Mouse (Mus musculus) stomach, postnatal 0 days (tissue): ENCODE data around the gene Rnf187. TPM values are rescaled to one million over a fixed set of nuclear protein-coding genes. Genes with fewer than 3 reads are reported as not detected.

Experiments used
- ATAC-seq: fragments of 200-750 bp; cut with Nextera tagmentation; 2 replicates; pipeline ENCODE4 v1.8.0; 2017; ENCODE audit not compliant: low FRiP score, low TSS enrichment
- DNase-seq: peaks from one replicate; pipeline ENCODE4 v3.0.0-alpha.2; 2016; ENCODE audit warnings: low spot score
- H3K27ac ChIP-seq: fragments of 300-500 bp; sonication (generic); replicated peaks from 2 replicates; pipeline ENCODE4 v1.5.1; 2014; ENCODE audit warnings: mild to moderate bottlenecking, control low read depth
- H3K27me3 ChIP-seq: fragments of 300-500 bp; sonication (generic); 2 replicates; pipeline ENCODE4 v1.6.1; 2014; ENCODE audit warnings: low read length; ENCODE audit not compliant: control insufficient read depth, insufficient read depth
- H3K36me3 ChIP-seq: fragments of 300-500 bp; sonication (generic); 2 replicates; pipeline ENCODE4 v1.6.1; 2014; ENCODE audit warnings: low read length, mixed read lengths; ENCODE audit not compliant: control insufficient read depth, insufficient read depth
- H3K4me1 ChIP-seq: fragments of 300-500 bp; sonication (generic); replicated peaks from 2 replicates; pipeline ENCODE4 v1.6.1; 2014; ENCODE audit warnings: antibody characterized with exemption; ENCODE audit not compliant: control insufficient read depth, insufficient read depth
- H3K4me2 ChIP-seq: fragments of 300-500 bp; sonication (generic); replicated peaks from 2 replicates; pipeline ENCODE4 v1.6.1; 2014; ENCODE audit warnings: low read depth, mild to moderate bottlenecking, control low read depth, moderate library complexity
- H3K4me3 ChIP-seq: fragments of 300-500 bp; sonication (generic); 2 replicates; pipeline ENCODE4 v1.5.1; 2014; ENCODE audit warnings: low read depth, low read length, control low read depth
- H3K9ac ChIP-seq: fragments of 300-500 bp; sonication (generic); 2 replicates; pipeline ENCODE4 v1.6.1; 2014; ENCODE audit warnings: mild to moderate bottlenecking, low read length, control low read depth, mixed read lengths
- H3K9me3 ChIP-seq: fragments of 300-500 bp; sonication (generic); 2 replicates; pipeline ENCODE4 v1.6.1; 2016; ENCODE audit warnings: low read length; ENCODE audit not compliant: control insufficient read depth
- CTCF ChIP-seq: IDR thresholded peaks from 2 replicates; pipeline ENCODE4 v1.5.1; 2016; ENCODE audit warnings: antibody characterized with exemption, low read depth, mild to moderate bottlenecking, moderate library complexity
- EP300 ChIP-seq: optimal IDR thresholded peaks from 2 replicates; pipeline ENCODE3; 2016; ENCODE audit warnings: antibody characterized with exemption
- WGBS: fragments of 180-500 bp; shearing (Covaris S2); extraction: QIAGEN DNeasy Blood & Tissue Kit; methylation state at CpG from one replicate; pipeline ENCODE4 v1.1.7; 2014; 5-methylcytosine and 5-hydroxymethylcytosine counted together
- polyA plus RNA-seq: library from polyadenylated mRNA; unstranded; fragments of >200 nt; fragmentation: Nextera tagmentation; extraction: Ambion mirVana; gene quantifications from 2 replicates; pipeline ENCODE4 v1.2.1, GENCODE M21; 2015

Rnf187 gene
- polyA plus RNA-seq, 1 experiment from 2014 or later = 136 TPM

GRCm38 (mm10) chr11:58918759-58919158 lies 20.0 kb downstream of the Rnf187 start:
- DNase-seq (no peak), ATAC-seq (no peak)
- no peaks in the 10 kb centered on the region for H3K9me3 ChIP-seq
- H3K4me1 ChIP-seq = 0 out of 2 replicates have a peak, but pooled peaks cover 3% of the 10 kb centered on the region
- no peak overlapping the region for H3K9ac ChIP-seq
- H3K4me2 ChIP-seq = no peak overlapping the region
- H3K4me3 ChIP-seq = no peak overlapping the region
- H3K27ac ChIP-seq = no peak overlapping the region
- H3K36me3 ChIP-seq = no peaks in the 10 kb centered on the region
- TF ChIP-seq CTCF (no peak), EP300 (no peak)
- no peaks in the 10 kb centered on the region for H3K27me3 ChIP-seq
- 62% methylated on average over 5 of the region's 5 CpGs for WGBS

GRCm38 (mm10) chr11:58917745-58918366 lies 20.9 kb downstream of the Rnf187 start, which contains the start of gene Btnl10:
Gene Btnl10, plus strand, starts transcription at chr11:58917908.
- 0 out of 2 replicates have a peak, but pooled peaks cover 3% of the 10 kb centered on the region for H3K4me1 ChIP-seq
- H3K4me2 ChIP-seq = no peak within 1 kb of the TSS
- no peak within 1 kb of the TSS for H3K27ac ChIP-seq
- no peaks in the 10 kb centered on the region for H3K9me3 ChIP-seq
- no peak within 1 kb of the TSS for H3K9ac ChIP-seq
- WGBS = 82% methylated on average over 12 of the region's 12 CpGs
- DNase-seq = no peak
- no peaks in the 10 kb centered on the region for H3K27me3 ChIP-seq
- TF ChIP-seq EP300 = no peak
- TF ChIP-seq CTCF = no peak
- H3K36me3 ChIP-seq = no peaks in the 10 kb centered on the region
- ATAC-seq = no peak
- H3K4me3 ChIP-seq = no peak within 1 kb of the TSS

- Histone ChIP-seq H3K9me3 (no peaks in the 10 kb centered on the region), H3K4me1 (0 out of 2 replicates have a peak, but pooled peaks cover 3% of the 10 kb centered on the region), H3K4me3 (no peak overlapping the region), H3K36me3 (no peaks in the 10 kb centered on the region), H3K27me3 (no peaks in the 10 kb centered on the region), H3K4me2 (no peak overlapping the region), H3K9ac (no peak overlapping the region), H3K27ac (no peak overlapping the region)
- DNase-seq (peak; percentile 49), ATAC-seq (0 out of 2 replicates have a peak, but pooled peaks have one; percentile 14)
- no peak for TF ChIP-seq EP300
- peak; percentile 69 for TF ChIP-seq CTCF
- WGBS = 50% methylated on average over 14 of the region's 14 CpGs
Measured at GRCm38 (mm10) chr11:58916879-58917744, 21.6 kb downstream of the Rnf187 start.

GRCm38 (mm10) chr11:58914461-58915028 lies 24.2 kb downstream of the Rnf187 start:
- H3K27ac ChIP-seq = no peak overlapping the region
- H3K4me3 ChIP-seq = peak overlapping the region; percentile 37
- 0 out of 2 replicates have a peak, but pooled peaks cover 3% of the 10 kb centered on the region for H3K4me1 ChIP-seq
- ATAC-seq = peak; percentile 56
- no peaks in the 10 kb centered on the region for H3K27me3 ChIP-seq
- no peaks in the 10 kb centered on the region for H3K36me3 ChIP-seq
- peak overlapping the region; percentile 79 for H3K4me2 ChIP-seq
- DNase-seq = peak; percentile 37
- H3K9me3 ChIP-seq = no peaks in the 10 kb centered on the region
- TF ChIP-seq CTCF = peak; percentile 83
- no peak for TF ChIP-seq EP300
- peak overlapping the region; percentile 58 for H3K9ac ChIP-seq
- WGBS = 12% methylated on average over 17 of the region's 17 CpGs

GRCm38 (mm10) chr11:58913776-58914175 lies 24.9 kb downstream of the Rnf187 start:
- no peak for ATAC-seq
- no peaks in the 10 kb centered on the region for H3K27me3 ChIP-seq
- no peak for DNase-seq
- 54% methylated on average over 1 of the region's 1 CpGs for WGBS
- no peaks in the 10 kb centered on the region for H3K9me3 ChIP-seq
- H3K4me2 ChIP-seq = no peak overlapping the region
- H3K9ac ChIP-seq = no peak overlapping the region
- H3K36me3 ChIP-seq = no peaks in the 10 kb centered on the region
- no peak for TF ChIP-seq CTCF
- no peak for TF ChIP-seq EP300
- H3K4me3 ChIP-seq = no peak overlapping the region
- H3K4me1 ChIP-seq = 0 out of 2 replicates have a peak, but pooled peaks cover 3% of the 10 kb centered on the region
- no peak overlapping the region for H3K27ac ChIP-seq
